Mouse (Mus musculus) hindbrain, embryonic 11.5 days (tissue): ENCODE data around the gene Pld4. TPM values are rescaled to one million over a fixed set of nuclear protein-coding genes. Genes with fewer than 3 reads are reported as not detected.
A peak's percentile ranks its signal among the peaks of the same experiment; 100 is the strongest.

Source experiments
- ATAC-seq: fragments of 200-750 bp; cut with Nextera tagmentation; 2 replicates; pipeline ENCODE4 v1.8.0; 2017; ENCODE audit warnings: mild to moderate bottlenecking, moderate TSS enrichment, moderate library complexity; ENCODE audit not compliant: low FRiP score
- DNase-seq: peaks from one replicate; pipeline ENCODE4 v3.0.0-alpha.2; 2015; ENCODE audit warnings: low spot score
- H3K27ac ChIP-seq: fragments of 300-500 bp; sonication (generic); 2 replicates; pipeline ENCODE4 v1.5.1; 2014; ENCODE audit warnings: mild to moderate bottlenecking, low read depth, low read length
- H3K27me3 ChIP-seq: fragments of 300-500 bp; sonication (generic); 2 replicates; pipeline ENCODE4 v1.6.1; 2014; ENCODE audit warnings: mild to moderate bottlenecking, low read length, moderate library complexity, mixed read lengths; ENCODE audit not compliant: control insufficient read depth, insufficient read depth
- H3K36me3 ChIP-seq: fragments of 300-500 bp; sonication (generic); 2 replicates; pipeline ENCODE4 v1.6.1; 2014; ENCODE audit warnings: mild to moderate bottlenecking, low read length, moderate library complexity, mixed read lengths; ENCODE audit not compliant: control insufficient read depth, insufficient read depth
- H3K4me1 ChIP-seq: fragments of 300-500 bp; sonication (generic); replicated peaks from 2 replicates; pipeline ENCODE4 v1.6.1; 2014; ENCODE audit warnings: low read length, mixed read lengths; ENCODE audit not compliant: control insufficient read depth, insufficient read depth
- H3K4me2 ChIP-seq: fragments of 300-500 bp; sonication (generic); replicated peaks from 2 replicates; pipeline ENCODE4 v1.6.1; 2014; ENCODE audit warnings: mild to moderate bottlenecking, low read depth, low read length
- H3K4me3 ChIP-seq: fragments of 300-500 bp; sonication (generic); 2 replicates; pipeline ENCODE4 v1.5.1; 2014; ENCODE audit warnings: low read depth, low read length
- H3K9ac ChIP-seq: fragments of 300-500 bp; sonication (generic); 2 replicates; pipeline ENCODE4 v1.6.1; 2014; ENCODE audit warnings: low read depth, low read length
- H3K9me3 ChIP-seq: fragments of 300-500 bp; sonication (generic); 2 replicates; pipeline ENCODE4 v1.6.1; 2016; ENCODE audit warnings: low read length; ENCODE audit not compliant: control insufficient read depth
- WGBS: fragments of 180-500 bp; shearing (Covaris S2); extraction: QIAGEN DNeasy Blood & Tissue Kit; methylation state at CpG from one replicate; pipeline ENCODE4 v1.1.7; 2014; 5-methylcytosine and 5-hydroxymethylcytosine counted together
- polyA plus RNA-seq: library from polyadenylated mRNA; unstranded; fragments of >200 nt; fragmentation: Nextera tagmentation; extraction: Ambion mirVana; gene quantifications from 2 replicates; pipeline ENCODE4 v1.2.1, GENCODE M21; 2014

The Pld4 gene
- 4.7 and 6.2 TPM in 2 replicates for polyA plus RNA-seq

GRCm38 (mm10) chr12:112760154-112760926, at the start of gene Pld4:
Gene Pld4 (plus strand): TSS chr12:112760655.
- no peaks in the 10 kb centered on the region for H3K27me3 ChIP-seq
- H3K4me1 ChIP-seq: no peaks in the 10 kb centered on the region
- H3K9ac ChIP-seq: no peak within 1 kb of the TSS
- no peak within 1 kb of the TSS for H3K27ac ChIP-seq
- no peak for ATAC-seq
- H3K4me2 ChIP-seq: no peak within 1 kb of the TSS
- H3K4me3 ChIP-seq: no peak within 1 kb of the TSS
- DNase-seq: no peak
- no peaks in the 10 kb centered on the region for H3K36me3 ChIP-seq
- 49% methylated on average over 4 of the region's 4 CpGs for WGBS
- no peaks in the 10 kb centered on the region for H3K9me3 ChIP-seq

- 87% methylated on average over 3 of the region's 3 CpGs for WGBS
- DNase-seq (no peak), ATAC-seq (no peak)
- Histone ChIP-seq H3K27ac (no peak overlapping the region), H3K4me2 (no peak overlapping the region), H3K36me3 (no peaks in the 10 kb centered on the region), H3K9ac (no peak overlapping the region), H3K4me3 (no peak overlapping the region), H3K4me1 (no peaks in the 10 kb centered on the region), H3K27me3 (no peaks in the 10 kb centered on the region), H3K9me3 (no peaks in the 10 kb centered on the region)
Observed at GRCm38 (mm10) chr12:112713984-112714383, 46.5 kb upstream of the Pld4 start.

GRCm38 (mm10) chr12:112717140-112717539, 43.3 kb upstream of the Pld4 start:
- Histone ChIP-seq H3K36me3 (no peaks in the 10 kb centered on the region), H3K9me3 (no peaks in the 10 kb centered on the region), H3K9ac (no peak overlapping the region), H3K4me3 (no peak overlapping the region), H3K27me3 (peaks cover 10% of the 10 kb centered on the region), H3K4me2 (no peak overlapping the region), H3K4me1 (0 out of 2 replicates have a peak, but pooled peaks cover 3% of the 10 kb centered on the region), H3K27ac (no peak overlapping the region)
- no peak for ATAC-seq
- peak; percentile 73 for DNase-seq
- 26% methylated on average over 7 of the region's 7 CpGs for WGBS

- Histone ChIP-seq H3K9ac (no peak overlapping the region), H3K9me3 (no peaks in the 10 kb centered on the region), H3K27me3 (peaks cover 19% of the 10 kb centered on the region), H3K4me2 (no peak overlapping the region), H3K27ac (no peak overlapping the region), H3K4me1 (0 out of 2 replicates have a peak, but pooled peaks cover 3% of the 10 kb centered on the region), H3K36me3 (no peaks in the 10 kb centered on the region), H3K4me3 (no peak overlapping the region)
- 73% methylated on average over 5 of the region's 5 CpGs for WGBS
- no peak for ATAC-seq
- DNase-seq: no peak
Observed at GRCm38 (mm10) chr12:112718995-112719394, 41.5 kb upstream of the Pld4 start.

GRCm38 (mm10) chr12:112720216-112720615, 40.2 kb upstream of the Pld4 start, which contains the start of gene Cep170b:
Gene Cep170b (plus strand): TSS chr12:112720455.
- 0 out of 2 replicates have a peak, but pooled peaks cover 3% of the 10 kb centered on the region for H3K4me1 ChIP-seq
- H3K9me3 ChIP-seq: no peaks in the 10 kb centered on the region
- H3K36me3 ChIP-seq: no peaks in the 10 kb centered on the region
- 71% methylated on average over 6 of the region's 6 CpGs for WGBS
- H3K9ac ChIP-seq: no peak within 1 kb of the TSS
- peak within 1 kb of the TSS; percentile 99 for H3K4me2 ChIP-seq
- peaks cover 19% of the 10 kb centered on the region for H3K27me3 ChIP-seq
- ATAC-seq (no peak), DNase-seq (no peak)
- H3K4me3 ChIP-seq: peak within 1 kb of the TSS; percentile 80; the same call in 1 of the 2 replicates
- H3K27ac ChIP-seq: no peak within 1 kb of the TSS

- Histone ChIP-seq H3K36me3 (no peaks in the 10 kb centered on the region), H3K4me1 (0 out of 2 replicates have a peak, but pooled peaks cover 3% of the 10 kb centered on the region), H3K27me3 (peaks cover 19% of the 10 kb centered on the region), H3K4me3 (0 out of 2 replicates have a peak overlapping the region, but pooled peaks have one; percentile 80), H3K9me3 (no peaks in the 10 kb centered on the region), H3K9ac (no peak overlapping the region), H3K27ac (no peak overlapping the region), H3K4me2 (peak overlapping the region; percentile 99; the same call in 1 of the 2 replicates)
- 33% methylated on average over 12 of the region's 12 CpGs for WGBS
- ATAC-seq: no peak
- no peak for DNase-seq
Observed at GRCm38 (mm10) chr12:112720890-112721423, 39.5 kb upstream of the Pld4 start.

GRCm38 (mm10) chr12:112721424-112722239, 38.8 kb upstream of the Pld4 start:
- H3K4me2 ChIP-seq: peak overlapping the region; percentile 99
- 1% methylated on average over 47 of the region's 69 CpGs for WGBS
- peak overlapping the region; percentile 54 for H3K27ac ChIP-seq
- 0 out of 2 replicates have a peak, but pooled peaks cover 3% of the 10 kb centered on the region for H3K4me1 ChIP-seq
- peak overlapping the region; percentile 80 for H3K4me3 ChIP-seq
- no peaks in the 10 kb centered on the region for H3K9me3 ChIP-seq
- H3K9ac ChIP-seq: peak overlapping the region; percentile 75
- H3K27me3 ChIP-seq: peaks cover 19% of the 10 kb centered on the region
- no peaks in the 10 kb centered on the region for H3K36me3 ChIP-seq
- peak; percentile 53 for ATAC-seq
- DNase-seq: peak; percentile 68

- 1% methylated on average over 61 of the region's 75 CpGs for WGBS
- H3K4me1 ChIP-seq: 0 out of 2 replicates have a peak, but pooled peaks cover 3% of the 10 kb centered on the region
- peaks cover 19% of the 10 kb centered on the region for H3K27me3 ChIP-seq
- no peaks in the 10 kb centered on the region for H3K36me3 ChIP-seq
- H3K9ac ChIP-seq: peak overlapping the region; percentile 75
- peak overlapping the region; percentile 99 for H3K4me2 ChIP-seq
- peak overlapping the region; percentile 10; the same call in 1 of the 2 replicates for H3K27ac ChIP-seq
- DNase-seq: peak; percentile 58
- peak; percentile 57 for ATAC-seq
- H3K9me3 ChIP-seq: no peaks in the 10 kb centered on the region
- H3K4me3 ChIP-seq: peak overlapping the region; percentile 80
Observed at GRCm38 (mm10) chr12:112722240-112723027, 38.0 kb upstream of the Pld4 start.
